Mouse (Mus musculus) gonadal fat pad, adult 2 months (tissue): ENCODE measurements around the gene Mapk6. TPM values are rescaled to one million over a fixed set of nuclear protein-coding genes. Genes with fewer than 3 reads are reported as not detected.
A peak's percentile ranks its signal among the peaks of the same experiment; 100 is the strongest.
"Not testable (repeated sequence)": the region's sequence is repeated elsewhere in the genome, so short reads cannot be mapped to it uniquely, and the experiment has no call there.

Experiments
- DNase-seq: peaks from one replicate; pipeline ENCODE4 v3.0.0-alpha.2; 2012; ENCODE audit warnings: low read depth
- polyA plus RNA-seq: library from polyadenylated mRNA; depleted of rRNA; stranded (reverse); fragments of >200 nt; gene quantifications from 2 replicates; pipeline ENCODE4 v1.2.3, GENCODE M21; 2012

The Mapk6 gene
- polyA plus RNA-seq, 1 experiment: 36.2 TPM

GRCm38 (mm10) chr9:75382825-75383224, 27.0 kb downstream of the Mapk6 start:
- DNase-seq: no peak

- DNase-seq: no peak
These were observed 31.0 kb downstream of the Mapk6 start for GRCm38 (mm10) chr9:75378774-75379173.

- no peak for DNase-seq
These were observed 33.4 kb downstream of the Mapk6 start for GRCm38 (mm10) chr9:75376428-75376827.

DNA sequence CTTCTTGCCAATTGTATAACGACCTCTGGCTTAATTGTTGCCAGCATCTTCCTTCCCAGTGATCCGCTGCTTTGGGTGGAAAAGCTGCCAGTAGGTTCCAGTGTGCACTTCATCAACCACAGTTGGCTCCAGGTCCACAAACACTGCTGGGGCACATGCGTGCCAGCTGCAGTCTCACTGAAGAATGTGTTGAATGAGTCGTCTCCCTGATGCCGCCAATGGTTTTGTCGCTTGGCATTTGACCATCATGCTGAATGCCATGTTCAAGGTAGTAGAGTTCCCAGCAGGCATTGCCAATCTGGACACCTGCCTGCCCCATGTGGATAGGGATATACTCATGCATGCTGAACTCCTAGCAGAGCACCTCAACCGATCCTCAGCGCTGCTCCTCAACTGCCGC, 34.2 kb downstream of the Mapk6 start:
- DNase-seq: no peak

- DNase-seq: no peak
These were observed 41.0 kb downstream of the Mapk6 start for GRCm38 (mm10) chr9:75368779-75369178.

DNA sequence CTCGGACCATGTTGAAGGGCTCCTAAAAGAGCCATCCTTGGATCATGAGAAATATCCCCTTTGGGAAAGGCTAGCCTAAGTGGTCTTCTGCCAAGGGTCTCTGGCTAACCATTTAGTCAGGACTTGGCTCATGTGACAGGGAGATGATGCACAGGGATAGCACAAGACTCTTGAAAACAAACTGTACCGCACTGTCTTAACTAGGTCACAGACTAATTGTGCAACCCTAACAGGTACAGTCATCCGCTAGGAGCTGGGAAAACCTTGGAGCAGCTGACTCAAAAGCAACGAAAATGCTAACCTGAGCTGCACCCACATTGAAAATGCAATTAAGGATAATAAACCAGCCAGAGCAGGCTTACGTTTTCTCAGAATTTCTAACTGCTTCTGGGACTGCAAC, 43.6 kb downstream of the Mapk6 start:
- DNase-seq: no peak

GRCm38 (mm10) chr9:75365195-75365594, 44.6 kb downstream of the Mapk6 start:
- DNase-seq: no peak

DNA sequence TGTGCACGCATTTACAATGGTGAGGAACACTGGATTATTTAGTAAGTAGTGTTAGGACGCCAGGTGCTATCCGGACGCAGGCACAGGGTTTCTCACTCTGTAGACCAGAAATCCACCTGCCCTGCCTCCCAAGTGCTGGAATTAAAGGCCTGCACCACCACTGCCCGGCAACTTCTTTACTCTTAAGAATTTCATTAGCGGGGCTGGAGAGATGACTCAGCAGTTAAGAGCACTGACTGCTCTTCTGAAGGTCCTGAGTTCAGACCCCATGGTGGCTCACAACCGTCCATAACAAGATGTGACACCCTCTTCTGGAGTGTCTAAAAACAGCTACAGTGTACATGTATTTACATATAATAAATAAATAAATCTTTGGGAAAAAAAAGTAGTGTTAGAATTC, 46.1 kb downstream of the Mapk6 start:
- not testable (repeated sequence) for DNase-seq

DNA sequence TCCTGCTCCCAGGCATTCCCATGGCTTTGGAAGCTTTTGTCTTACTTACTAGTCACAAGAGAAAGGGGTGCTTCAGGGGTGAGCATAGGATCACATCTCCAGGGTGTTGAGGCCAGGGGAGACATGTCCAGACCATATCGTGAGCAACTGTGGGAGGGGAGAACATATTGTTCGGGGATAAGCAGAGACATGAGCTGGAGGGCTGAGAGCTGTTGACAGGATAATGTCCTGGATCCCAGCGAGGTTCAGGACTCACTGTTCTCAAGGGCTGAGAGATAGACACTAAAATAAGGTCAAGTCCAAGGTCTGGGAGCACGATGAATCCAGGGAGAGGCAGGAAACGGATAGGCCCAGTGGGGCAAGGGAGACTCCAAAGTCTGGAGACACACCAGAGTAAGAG, 46.8 kb downstream of the Mapk6 start:
- no peak for DNase-seq

DNA sequence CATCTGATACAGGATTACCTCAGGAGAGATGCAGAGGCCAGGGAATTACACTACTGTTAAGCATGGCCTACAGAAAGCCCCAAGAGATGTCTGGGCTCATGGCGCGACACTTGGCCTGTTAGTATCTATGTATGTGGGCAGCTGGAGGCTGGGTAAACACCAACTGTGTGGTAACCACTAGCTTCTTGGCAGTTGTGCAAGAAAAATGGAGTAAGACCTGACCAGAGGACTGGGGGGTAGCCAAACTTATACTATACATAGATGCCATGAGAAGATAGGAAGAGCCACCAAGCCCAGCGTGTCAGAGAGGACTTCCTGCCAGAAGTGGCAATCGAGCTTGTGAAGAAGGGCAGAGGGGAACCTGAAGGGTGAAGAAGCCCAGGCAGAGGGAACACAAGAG, 47.6 kb downstream of the Mapk6 start:
- DNase-seq: peak; percentile 92

DNA sequence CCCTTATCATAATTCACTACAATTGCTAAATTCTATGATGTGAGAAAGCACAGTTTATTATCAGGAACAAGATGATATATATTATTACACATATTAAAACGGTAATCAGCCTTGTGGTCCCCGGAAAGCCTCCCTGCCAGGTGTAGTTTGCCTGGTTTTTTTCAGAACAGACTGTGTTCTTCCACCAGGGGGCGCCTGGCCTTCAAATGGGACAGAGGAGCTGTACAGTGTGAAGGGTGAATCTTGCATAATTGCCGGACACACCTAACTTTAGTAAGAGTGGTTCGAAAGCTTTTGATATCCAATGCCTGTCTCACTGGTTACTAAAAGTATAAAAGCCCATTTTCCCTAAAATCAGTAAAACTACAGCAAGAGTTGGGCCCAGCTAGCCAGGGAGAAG, 48.1 kb downstream of the Mapk6 start:
- DNase-seq: no peak

DNA sequence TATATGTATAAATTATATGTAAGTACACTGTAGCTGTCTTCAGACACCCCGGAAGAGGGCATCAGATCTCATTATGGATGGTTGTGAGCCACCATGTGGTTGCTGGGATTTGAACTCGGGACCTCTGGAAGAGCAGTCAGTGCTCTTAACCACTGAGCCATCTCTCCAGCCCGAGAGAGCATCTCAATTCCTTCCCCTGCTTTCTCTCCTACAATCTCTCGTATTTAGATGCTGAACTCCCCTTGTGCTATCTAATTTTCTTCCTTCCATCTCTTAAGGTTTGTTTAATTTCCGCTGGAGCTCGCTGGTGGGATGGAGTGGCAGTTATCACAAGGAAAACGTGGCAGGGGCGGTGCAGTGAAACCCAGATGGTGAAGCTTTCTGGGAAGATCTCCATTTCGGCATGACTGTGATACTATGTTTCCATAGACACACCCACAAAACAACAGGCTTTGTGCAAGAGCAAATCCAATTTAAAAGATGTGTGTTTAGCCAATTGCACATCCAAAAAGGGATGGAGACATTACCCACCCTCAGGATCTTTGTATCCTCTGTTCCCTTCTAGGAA, 52.6 kb downstream of the Mapk6 start:
- DNase-seq: no peak

GRCm38 (mm10) chr9:75355783-75356182, 54.0 kb downstream of the Mapk6 start:
- DNase-seq: no peak

DNA sequence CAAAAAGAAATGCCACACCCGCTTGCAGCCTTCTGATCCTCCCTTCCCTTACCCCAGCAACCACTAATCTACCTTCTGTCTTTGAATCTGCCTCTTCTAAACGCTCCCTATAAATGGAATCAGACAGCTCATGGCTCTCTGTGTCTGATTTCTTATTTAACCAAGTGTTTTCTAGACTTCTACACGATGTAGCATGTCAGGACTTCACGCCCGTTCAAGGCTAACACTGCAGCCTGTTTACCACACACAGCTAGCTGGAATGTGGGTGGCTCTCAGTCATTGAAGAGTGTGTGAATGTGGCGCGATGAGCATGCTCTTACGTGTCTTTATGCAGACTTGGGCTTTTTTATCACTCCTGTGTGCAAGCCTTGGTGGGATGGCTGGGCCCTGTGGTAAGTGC, 56.7 kb downstream of the Mapk6 start:
- no peak for DNase-seq

- DNase-seq: no peak
These were observed 61.2 kb downstream of the Mapk6 start for GRCm38 (mm10) chr9:75348641-75349040.

GRCm38 (mm10) chr9:75348066-75348465, 61.7 kb downstream of the Mapk6 start:
- DNase-seq: no peak

- DNase-seq: no peak
These were observed 62.3 kb downstream of the Mapk6 start, which contains the start of gene Bcl2l10 for GRCm38 (mm10) chr9:75347458-75347857. Gene Bcl2l10, plus strand, starts transcription at chr9:75347758.

DNA sequence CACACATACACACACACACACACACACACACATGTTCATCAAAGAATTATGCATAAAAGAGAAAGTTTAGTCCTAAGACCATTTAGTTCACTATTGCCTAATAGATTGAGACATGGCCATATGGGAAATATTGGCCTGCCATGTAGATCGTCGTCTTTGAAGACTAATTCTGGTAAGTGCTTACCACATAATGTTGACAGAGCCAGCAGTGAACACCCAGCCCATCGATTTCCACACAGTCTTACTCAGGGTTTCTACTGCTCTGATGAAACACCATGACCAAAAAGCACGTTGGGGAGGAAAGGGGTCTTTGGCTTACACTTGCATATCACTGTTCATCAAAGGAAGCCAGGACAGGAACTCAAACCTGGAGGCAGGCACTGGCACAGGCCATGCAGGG, 67.4 kb downstream of the Mapk6 start:
- no peak for DNase-seq

GRCm38 (mm10) chr9:75338016-75338415, 71.8 kb downstream of the Mapk6 start:
- DNase-seq: no peak

GRCm38 (mm10) chr9:75334440-75334839, 75.4 kb downstream of the Mapk6 start:
- no peak for DNase-seq

GRCm38 (mm10) chr9:75330821-75331220, 79.0 kb downstream of the Mapk6 start:
- DNase-seq: no peak

DNA sequence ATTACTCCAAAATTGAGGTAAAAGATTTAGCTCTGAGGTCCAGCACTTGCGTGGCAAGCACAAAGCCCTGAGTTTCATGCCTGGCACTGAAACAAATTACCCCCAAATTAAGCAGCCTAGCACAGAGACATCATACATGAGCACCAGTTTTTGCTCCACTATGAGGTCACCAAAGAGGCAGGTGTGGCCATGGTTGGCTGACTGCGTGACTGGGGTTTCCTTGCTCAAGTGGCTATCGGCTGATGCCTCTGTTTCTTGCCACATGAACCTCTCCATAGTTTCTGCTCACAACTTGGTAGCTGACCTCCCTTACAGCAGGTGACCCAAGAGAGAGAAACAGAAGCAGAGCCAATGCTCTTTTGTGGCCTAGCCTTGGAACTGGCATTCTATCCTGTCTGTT, 81.8 kb downstream of the Mapk6 start:
- no peak for DNase-seq

- DNase-seq: no peak
These were observed 87.5 kb downstream of the Mapk6 start for GRCm38 (mm10) chr9:75322099-75322885.

GRCm38 (mm10) chr9:75319365-75319764, 90.4 kb downstream of the Mapk6 start:
- no peak for DNase-seq
